Mouse (Mus musculus) heart, adult 2 months (tissue): ENCODE results near the gene Elmo2. TPM values are rescaled to one million over a fixed set of nuclear protein-coding genes. Genes with fewer than 3 reads are reported as not detected.

Experiments
- DNase-seq, 2 experiments: peaks; one replicate each; pipeline ENCODE4 v3.0.0; 2021
- H3K27ac ChIP-seq: fragments of 200-600 bp; 2 replicates; pipeline ENCODE4 v1.8.1; 2022
- H3K27me3 ChIP-seq: fragments of 200-500 bp; 2 replicates; pipeline ENCODE4 v1.6.1; 2012; ENCODE audit warnings: mild to moderate bottlenecking, low read length, inconsistent platforms, mixed read lengths; ENCODE audit not compliant: control insufficient read depth, insufficient read depth
- H3K36me3 ChIP-seq: fragments of 200-500 bp; 2 replicates; pipeline ENCODE4 v1.6.1; 2012; ENCODE audit warnings: low read length, inconsistent platforms; ENCODE audit not compliant: control insufficient read depth, insufficient read depth
- H3K4me1 ChIP-seq: fragments of 200-500 bp; 2 replicates; pipeline ENCODE4 v1.6.1; 2011; ENCODE audit warnings: low read length; ENCODE audit not compliant: control insufficient read depth, insufficient read depth
- H3K4me3 ChIP-seq: fragments of 200-600 bp; 2 replicates; pipeline ENCODE4 v1.8.1; 2022
- H3K79me2 ChIP-seq: fragments of 200-500 bp; replicated peaks from 2 replicates; pipeline ENCODE4 v1.6.1; 2012; ENCODE audit warnings: mild to moderate bottlenecking, inconsistent platforms, low read length, moderate library complexity, mixed read lengths; ENCODE audit not compliant: control insufficient read depth, insufficient read depth
- H3K9ac ChIP-seq: fragments of 200-500 bp; 2 replicates; pipeline ENCODE4 v1.6.1; 2012; ENCODE audit warnings: low read depth, mild to moderate bottlenecking, control low read depth, inconsistent platforms, low read length, mixed read lengths
- CTCF ChIP-seq: fragments of 200-600 bp; IDR thresholded peaks from 2 replicates; pipeline ENCODE4 v1.8.1; 2022; ENCODE audit warnings: antibody characterized with exemption, mild to moderate bottlenecking, moderate library complexity
- EP300 ChIP-seq: fragments of 200-500 bp; IDR thresholded peaks from 2 replicates; pipeline ENCODE4 v1.6.1; 2011; ENCODE audit warnings: low read depth, low read length, control low read depth; ENCODE audit not compliant: insufficient read depth
- POLR2A ChIP-seq: fragments of 200-500 bp; IDR thresholded peaks from 2 replicates; pipeline ENCODE4 v1.6.1; 2011; ENCODE audit warnings: mild to moderate bottlenecking, low read depth, low read length, control low read depth; ENCODE audit not compliant: insufficient read depth
- WGBS: fragments of 180-500 bp; shearing (Covaris S2); methylation state at CpG from one replicate; pipeline ENCODE4 v1.1.7; 2018; 5-methylcytosine and 5-hydroxymethylcytosine counted together
- intact Hi-C: fragments of 180-260 bp; cut with DNase I; formaldehyde crosslinking; loops from one replicate; pipeline ENCODE4 v1.15.1; 2025
- polyA plus RNA-seq: library from polyadenylated mRNA; depleted of rRNA; stranded (reverse); fragments of >200 nt; gene quantifications from 2 replicates; pipeline ENCODE4 v1.2.3, GENCODE M21; 2012
- total RNA-seq, 2 experiments: library from RNA; stranded (reverse); gene quantifications; 2 replicates each; pipeline ENCODE4 v1.2.3; 2021

The Elmo2 gene
- total and polyA plus RNA-seq, 3 experiments, result 13.9 to 36.3 (median 14.8) TPM

DNA sequence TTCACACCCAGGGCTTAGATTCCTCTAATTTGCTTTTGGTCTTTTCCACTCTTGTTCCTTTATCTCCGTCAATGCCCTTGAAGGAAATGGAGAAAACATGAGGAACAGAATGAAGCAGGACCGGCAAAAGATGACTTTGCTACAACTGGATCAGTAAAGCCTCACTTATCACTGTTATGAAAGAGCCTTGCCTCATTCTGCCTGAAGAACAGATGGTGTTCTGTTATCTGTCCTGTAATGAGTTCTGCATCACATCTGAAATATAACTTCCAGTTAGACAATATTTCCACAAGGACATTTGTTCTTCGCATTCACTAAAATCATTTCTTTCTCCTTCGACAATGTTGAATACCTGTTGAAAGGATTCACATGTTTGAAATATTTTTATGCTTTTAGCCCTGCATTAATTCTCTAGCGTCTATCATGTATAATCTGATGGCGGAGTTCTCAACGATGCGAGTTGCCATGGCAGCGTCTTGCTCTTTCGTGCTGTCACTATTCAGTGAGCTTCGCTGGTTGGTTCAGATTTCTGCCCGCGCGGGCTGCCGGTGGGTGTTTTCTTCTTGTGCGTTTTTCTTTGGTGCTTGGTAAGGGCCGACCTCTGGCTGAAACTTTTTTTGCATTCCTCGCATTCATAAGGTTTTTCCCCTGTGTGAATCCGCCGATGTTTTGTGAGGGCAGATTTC lies 25.7 kb upstream of the Elmo2 start:
- Histone ChIP-seq H3K27ac (no peak overlapping the region), H3K9ac (no peak overlapping the region), H3K27me3 (no peaks in the 10 kb centered on the region), H3K36me3 (no peaks in the 10 kb centered on the region), H3K79me2 (no peaks in the 10 kb centered on the region), H3K4me3 (no peak overlapping the region), H3K4me1 (no peaks in the 10 kb centered on the region)
- DNase-seq, result no peak
- no peak for TF ChIP-seq EP300
- no peak for TF ChIP-seq CTCF
- TF ChIP-seq POLR2A, result no peak
- intact Hi-C loops, result no loop called here
- 89% methylated on average over 20 of the region's 20 CpGs for WGBS

DNA sequence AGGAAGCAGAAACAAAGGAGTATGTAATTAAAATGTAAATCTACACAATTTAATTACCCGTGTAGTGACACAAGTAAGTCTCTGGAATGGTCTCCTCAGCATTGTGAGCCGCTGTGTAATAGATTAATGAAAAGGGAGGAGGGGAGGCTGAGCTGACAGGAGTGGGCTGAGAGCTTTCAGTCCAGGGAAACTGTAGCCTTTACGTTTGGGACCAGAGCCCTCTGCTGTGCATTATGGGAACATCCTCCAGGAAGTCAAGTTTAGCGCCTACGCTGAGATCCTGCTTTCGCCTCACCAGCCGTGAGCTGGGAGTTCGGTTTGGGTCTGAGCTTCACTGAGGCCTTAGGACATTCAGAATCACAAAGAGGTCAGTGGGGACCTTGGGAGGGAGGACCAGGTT lies 23.2 kb upstream of the Elmo2 start:
- DNase-seq, result no peak
- intact Hi-C loops, result no loop called here

DNA sequence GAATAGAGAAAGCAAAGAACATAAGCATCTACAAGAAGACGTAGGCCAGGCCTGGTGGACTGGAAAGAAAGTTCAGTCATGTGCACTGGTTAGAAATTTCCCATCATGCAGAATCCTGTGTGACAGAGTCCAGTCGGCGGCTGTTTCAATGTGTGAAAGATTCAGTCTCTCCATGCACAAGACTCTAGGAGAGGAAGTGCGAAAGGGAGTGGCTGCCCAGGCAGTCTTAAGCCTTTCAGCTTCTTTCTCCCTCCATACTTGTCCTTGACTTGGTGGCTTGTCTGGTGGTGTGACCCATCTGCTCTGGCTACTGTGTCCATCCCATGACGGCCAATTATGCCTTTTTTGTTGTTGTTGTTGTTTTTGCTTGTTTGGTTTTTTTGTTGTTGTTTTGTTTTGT lies 19.9 kb upstream of the Elmo2 start:
- no peaks in the 10 kb centered on the region for H3K27me3 ChIP-seq
- H3K79me2 ChIP-seq, result no peaks in the 10 kb centered on the region
- no peak for DNase-seq
- TF ChIP-seq EP300 (no peak), POLR2A (no peak), CTCF (no peak)
- intact Hi-C loops, result no loop called here
- H3K4me1 ChIP-seq, result no peaks in the 10 kb centered on the region
- WGBS, result 84% methylated on average over 5 of the region's 5 CpGs
- H3K27ac ChIP-seq, result no peak overlapping the region
- no peaks in the 10 kb centered on the region for H3K36me3 ChIP-seq
- no peak overlapping the region for H3K4me3 ChIP-seq
- H3K9ac ChIP-seq, result no peak overlapping the region

More for the DNA sequence above, 23.2 kb upstream of the Elmo2 start:
- Histone ChIP-seq H3K27me3 (no peaks in the 10 kb centered on the region), H3K36me3 (no peaks in the 10 kb centered on the region), H3K27ac (no peak overlapping the region), H3K9ac (no peak overlapping the region), H3K4me3 (no peak overlapping the region), H3K79me2 (no peaks in the 10 kb centered on the region), H3K4me1 (no peaks in the 10 kb centered on the region)
- 31% methylated on average over 8 of the region's 8 CpGs for WGBS
- peak; percentile 40 for TF ChIP-seq CTCF
- TF ChIP-seq POLR2A, result no peak

DNA sequence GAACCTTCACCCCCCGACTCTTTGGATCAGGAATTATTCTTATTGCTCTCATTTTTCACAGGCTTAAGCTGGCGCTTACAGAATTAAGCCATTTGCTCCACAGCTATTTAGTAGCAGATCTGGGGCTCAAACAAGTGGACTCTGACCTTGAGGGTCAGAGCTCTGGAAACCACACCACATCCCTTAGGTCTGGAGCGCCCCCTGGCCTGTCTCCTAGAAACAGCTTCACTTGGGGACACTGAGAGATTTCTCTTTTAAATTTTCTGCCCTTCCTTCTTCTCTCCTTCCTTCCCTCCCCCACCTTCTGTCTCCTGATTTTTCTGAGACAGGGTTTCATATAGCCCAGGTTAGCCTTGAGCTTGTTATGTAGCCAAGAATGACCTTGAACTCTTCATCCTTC lies 10.9 kb upstream of the Elmo2 start:
- no peak overlapping the region for H3K27ac ChIP-seq
- H3K27me3 ChIP-seq, result no peaks in the 10 kb centered on the region
- no peak overlapping the region for H3K4me3 ChIP-seq
- H3K9ac ChIP-seq, result no peak overlapping the region
- peak in 1 of 2 experiments; percentile 71 for DNase-seq
- no peaks in the 10 kb centered on the region for H3K79me2 ChIP-seq
- TF ChIP-seq EP300 (0 out of 2 replicates have a peak, but pooled peaks have one; percentile 26), CTCF (peak; percentile 80), POLR2A (no peak)
- 42% methylated on average over 3 of the region's 3 CpGs for WGBS
- H3K36me3 ChIP-seq, result no peaks in the 10 kb centered on the region
- intact Hi-C loops, result loop anchor here (1.0 kb wide), 2 partner anchors 104 to 262 kb away; no protein-coding TSS in a partner anchor
- H3K4me1 ChIP-seq, result no peaks in the 10 kb centered on the region

DNA sequence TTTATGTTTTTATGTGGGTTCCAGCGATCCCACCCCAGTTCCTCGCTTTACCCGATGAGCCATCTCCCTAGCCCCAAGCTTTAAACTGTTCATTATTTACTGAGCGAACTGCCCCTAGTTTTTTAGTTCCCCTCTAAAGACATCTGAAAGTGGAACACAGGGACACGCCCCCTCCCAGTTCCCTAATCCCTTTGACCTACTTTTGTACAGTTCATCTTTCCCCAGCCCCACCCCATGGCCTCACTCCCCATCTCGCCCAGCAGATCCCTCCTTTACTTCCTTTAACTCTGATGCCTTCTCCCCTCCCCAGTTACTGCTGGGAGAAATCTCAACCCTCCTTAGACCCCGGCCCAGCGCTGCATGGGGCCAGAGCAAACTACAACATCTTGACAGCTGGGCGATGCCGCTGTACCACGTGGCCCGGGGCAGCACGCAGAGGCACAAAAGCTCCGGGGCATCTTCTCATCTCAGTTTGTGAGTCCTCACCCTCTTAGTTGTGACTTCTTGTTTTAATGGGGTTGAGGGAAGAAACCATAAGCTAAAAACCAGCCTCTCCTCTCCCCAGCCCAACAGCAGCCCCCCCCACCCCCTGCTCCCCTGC lies 6.4 kb upstream of the Elmo2 start:
- intact Hi-C loops, result no loop called here
- Histone ChIP-seq H3K27me3 (no peaks in the 10 kb centered on the region), H3K4me3 (no peak overlapping the region), H3K4me1 (no peaks in the 10 kb centered on the region), H3K79me2 (no peaks in the 10 kb centered on the region), H3K27ac (no peak overlapping the region), H3K9ac (no peak overlapping the region), H3K36me3 (no peaks in the 10 kb centered on the region)
- no peak for TF ChIP-seq POLR2A
- TF ChIP-seq EP300, result no peak
- TF ChIP-seq CTCF, result no peak
- 49% methylated on average over 14 of the region's 14 CpGs for WGBS
- peak; percentile 33 to 66 for DNase-seq

DNA sequence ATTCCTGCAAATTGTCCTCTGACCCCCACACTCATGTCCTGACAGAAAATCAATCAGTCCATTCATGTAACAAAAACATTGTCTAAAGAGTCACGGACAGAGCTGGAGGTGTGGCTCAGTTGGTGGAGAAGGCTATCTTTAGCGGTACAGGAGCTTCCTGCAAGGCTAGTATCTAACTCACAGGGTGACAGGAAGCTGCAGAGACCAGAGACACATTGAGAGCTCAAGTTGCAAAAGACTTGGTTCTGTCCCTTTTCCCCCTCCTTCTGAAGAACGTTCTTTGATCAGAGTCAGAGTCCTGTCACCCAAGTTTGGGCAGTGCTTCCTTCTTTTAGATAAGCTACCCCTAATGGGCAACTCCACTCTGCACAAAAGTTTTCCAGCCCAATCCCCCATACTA lies 3.4 kb upstream of the Elmo2 start:
- H3K36me3 ChIP-seq, result no peaks in the 10 kb centered on the region
- TF ChIP-seq POLR2A, result no peak
- TF ChIP-seq CTCF, result no peak
- no peak for TF ChIP-seq EP300
- intact Hi-C loops, result loop anchor here (5.0 kb wide), 1 partner anchor 42 kb away; the partner anchor contains the start of gene Slc35c2
- no peak overlapping the region for H3K9ac ChIP-seq
- H3K27ac ChIP-seq, result no peak overlapping the region
- DNase-seq, result no peak
- WGBS, result 3% methylated on average over 3 of the region's 3 CpGs
- H3K4me1 ChIP-seq, result peaks cover 6% of the 10 kb centered on the region
- peaks cover 3% of the 10 kb centered on the region for H3K79me2 ChIP-seq
- no peak overlapping the region for H3K4me3 ChIP-seq
- no peaks in the 10 kb centered on the region for H3K27me3 ChIP-seq
